Mouse (Mus musculus): ENCODE data around the gene Tex35. TPM values are rescaled to one million over a fixed set of nuclear protein-coding genes. Genes with fewer than 3 reads are reported as not detected.

Gene Tex35
- polyA plus RNA-seq (2015; fragmentation: Nextera tagmentation; extraction: Ambion mirVana), result not detected in 2 replicates

- Histone ChIP-seq H3K36me3 (no peaks in the 10 kb centered on the region), H3K27ac (no peak within 1 kb of the TSS), H3K9ac (no peak within 1 kb of the TSS), H3K4me3 (no peak within 1 kb of the TSS), H3K9me3 (no peaks in the 10 kb centered on the region), H3K4me1 (no peaks in the 10 kb centered on the region), H3K4me2 (no peak within 1 kb of the TSS), H3K27me3 (no peaks in the 10 kb centered on the region)
- 70% methylated on average over 4 of the region's 4 CpGs for WGBS
- ATAC-seq (ENCODE audit: borderline replicate concordance, extremely low read depth, low FRiP score, low TSS enrichment), result no peak
These were observed at the start of gene Tex35 for GRCm38 (mm10) chr1:157108580-157108979. Gene Tex35, minus strand, starts transcription at chr1:157108680.

- H3K4me2 ChIP-seq, result no peak overlapping the region
- no peak overlapping the region for H3K27ac ChIP-seq
- peaks cover 3% of the 10 kb centered on the region; the same call in 1 of the 2 replicates for H3K36me3 ChIP-seq
- no peaks in the 10 kb centered on the region for H3K27me3 ChIP-seq
- no peaks in the 10 kb centered on the region for H3K9me3 ChIP-seq
- no peaks in the 10 kb centered on the region for H3K4me1 ChIP-seq
- no peak overlapping the region for H3K9ac ChIP-seq
- H3K4me3 ChIP-seq, result no peak overlapping the region
- no peak for ATAC-seq (ENCODE audit: borderline replicate concordance, extremely low read depth, low FRiP score, low TSS enrichment)
These were observed 45.3 kb upstream of the Tex35 start for GRCm38 (mm10) chr1:157153781-157154180.

GRCm38 (mm10) chr1:157150107-157150506, 41.6 kb upstream of the Tex35 start:
- H3K36me3 ChIP-seq, result no peaks in the 10 kb centered on the region
- no peak for ATAC-seq (ENCODE audit: borderline replicate concordance, extremely low read depth, low FRiP score, low TSS enrichment)
- H3K4me2 ChIP-seq, result no peak overlapping the region
- no peak overlapping the region for H3K4me3 ChIP-seq
- H3K9me3 ChIP-seq, result no peaks in the 10 kb centered on the region
- no peak overlapping the region for H3K9ac ChIP-seq
- no peaks in the 10 kb centered on the region for H3K27me3 ChIP-seq
- H3K4me1 ChIP-seq, result no peaks in the 10 kb centered on the region
- WGBS, result 56% methylated on average over 1 of the region's 1 CpGs
- no peak overlapping the region for H3K27ac ChIP-seq

GRCm38 (mm10) chr1:157144621-157145020, 36.1 kb upstream of the Tex35 start:
- ATAC-seq (ENCODE audit: borderline replicate concordance, extremely low read depth, low FRiP score, low TSS enrichment), result no peak
- Histone ChIP-seq H3K36me3 (no peaks in the 10 kb centered on the region), H3K9ac (no peak overlapping the region), H3K4me2 (no peak overlapping the region), H3K9me3 (no peaks in the 10 kb centered on the region), H3K4me3 (no peak overlapping the region), H3K27ac (no peak overlapping the region), H3K4me1 (no peaks in the 10 kb centered on the region), H3K27me3 (no peaks in the 10 kb centered on the region)
- 90% methylated on average over 3 of the region's 3 CpGs for WGBS

- no peaks in the 10 kb centered on the region for H3K27me3 ChIP-seq
- H3K4me2 ChIP-seq, result no peak overlapping the region
- no peak for ATAC-seq (ENCODE audit: borderline replicate concordance, extremely low read depth, low FRiP score, low TSS enrichment)
These were observed 34.9 kb upstream of the Tex35 start for GRCm38 (mm10) chr1:157143326-157143932.

GRCm38 (mm10) chr1:157141014-157141413, 32.5 kb upstream of the Tex35 start:
- no peak overlapping the region for H3K27ac ChIP-seq
- peaks cover 6% of the 10 kb centered on the region; the same call in 1 of the 2 replicates for H3K4me1 ChIP-seq
- 71% methylated on average over 3 of the region's 3 CpGs for WGBS
- no peak overlapping the region for H3K4me2 ChIP-seq
- no peaks in the 10 kb centered on the region for H3K36me3 ChIP-seq
- no peaks in the 10 kb centered on the region for H3K9me3 ChIP-seq
- no peaks in the 10 kb centered on the region for H3K27me3 ChIP-seq
- H3K9ac ChIP-seq, result no peak overlapping the region
- H3K4me3 ChIP-seq, result no peak overlapping the region
- ATAC-seq (ENCODE audit: borderline replicate concordance, extremely low read depth, low FRiP score, low TSS enrichment), result no peak

More at GRCm38 (mm10) chr1:157143326-157143932, 34.9 kb upstream of the Tex35 start:
- no peak overlapping the region for H3K9ac ChIP-seq
- no peaks in the 10 kb centered on the region for H3K4me1 ChIP-seq
- H3K27ac ChIP-seq, result no peak overlapping the region
- H3K36me3 ChIP-seq, result no peaks in the 10 kb centered on the region
- no peaks in the 10 kb centered on the region for H3K9me3 ChIP-seq
- no peak overlapping the region for H3K4me3 ChIP-seq
- 22% methylated on average over 7 of the region's 7 CpGs for WGBS

GRCm38 (mm10) chr1:157137854-157138241, 29.4 kb upstream of the Tex35 start:
- ATAC-seq (ENCODE audit: borderline replicate concordance, extremely low read depth, low FRiP score, low TSS enrichment), result peak; percentile 50; the same call in 1 of the 2 replicates
- Histone ChIP-seq H3K27me3 (no peaks in the 10 kb centered on the region), H3K4me1 (peaks cover 6% of the 10 kb centered on the region; the same call in 1 of the 2 replicates), H3K9ac (no peak overlapping the region), H3K27ac (no peak overlapping the region), H3K9me3 (no peaks in the 10 kb centered on the region), H3K36me3 (no peaks in the 10 kb centered on the region), H3K4me3 (no peak overlapping the region), H3K4me2 (no peak overlapping the region)
- 58% methylated on average over 1 of the region's 1 CpGs for WGBS

- Histone ChIP-seq H3K4me2 (no peak overlapping the region), H3K27me3 (no peaks in the 10 kb centered on the region), H3K4me3 (no peak overlapping the region), H3K9ac (no peak overlapping the region), H3K9me3 (no peaks in the 10 kb centered on the region), H3K36me3 (no peaks in the 10 kb centered on the region), H3K27ac (0 out of 2 replicates have a peak overlapping the region, but pooled peaks have one; percentile 29), H3K4me1 (peaks cover 6% of the 10 kb centered on the region; the same call in 1 of the 2 replicates)
- WGBS, result 52% methylated on average over 9 of the region's 9 CpGs
- ATAC-seq (ENCODE audit: borderline replicate concordance, extremely low read depth, low FRiP score, low TSS enrichment), result peak; percentile 92
These were observed 28.8 kb upstream of the Tex35 start for GRCm38 (mm10) chr1:157137132-157137853.

- Histone ChIP-seq H3K4me1 (peaks cover 5% of the 10 kb centered on the region; the same call in 1 of the 2 replicates), H3K36me3 (no peaks in the 10 kb centered on the region), H3K4me2 (no peak overlapping the region), H3K9ac (no peak overlapping the region), H3K4me3 (no peak overlapping the region), H3K27ac (no peak overlapping the region), H3K9me3 (no peaks in the 10 kb centered on the region), H3K27me3 (no peaks in the 10 kb centered on the region)
- 91% methylated on average over 2 of the region's 2 CpGs for WGBS
- ATAC-seq (ENCODE audit: borderline replicate concordance, extremely low read depth, low FRiP score, low TSS enrichment), result peak; percentile 46; the same call in 1 of the 2 replicates
These were observed 19.7 kb upstream of the Tex35 start for GRCm38 (mm10) chr1:157128219-157128618.

GRCm38 (mm10) chr1:157123836-157124235, 15.4 kb upstream of the Tex35 start:
- 54% methylated on average over 3 of the region's 3 CpGs for WGBS
- no peak overlapping the region for H3K27ac ChIP-seq
- H3K27me3 ChIP-seq, result no peaks in the 10 kb centered on the region
- H3K36me3 ChIP-seq, result no peaks in the 10 kb centered on the region
- H3K9me3 ChIP-seq, result no peaks in the 10 kb centered on the region
- H3K4me2 ChIP-seq, result no peak overlapping the region
- no peak overlapping the region for H3K9ac ChIP-seq
- H3K4me3 ChIP-seq, result no peak overlapping the region
- peaks cover 5% of the 10 kb centered on the region; the same call in 1 of the 2 replicates for H3K4me1 ChIP-seq
- ATAC-seq (ENCODE audit: borderline replicate concordance, extremely low read depth, low FRiP score, low TSS enrichment), result no peak

GRCm38 (mm10) chr1:157119168-157119567, 10.7 kb upstream of the Tex35 start:
- no peak overlapping the region for H3K4me2 ChIP-seq
- 67% methylated on average over 6 of the region's 6 CpGs for WGBS
- 0 out of 2 replicates have a peak, but pooled peaks have one; percentile 44 for ATAC-seq (ENCODE audit: borderline replicate concordance, extremely low read depth, low FRiP score, low TSS enrichment)

GRCm38 (mm10) chr1:157117440-157117839, 9.0 kb upstream of the Tex35 start:
- H3K4me3 ChIP-seq, result no peak overlapping the region
- H3K36me3 ChIP-seq, result no peaks in the 10 kb centered on the region
- H3K27me3 ChIP-seq, result no peaks in the 10 kb centered on the region
- no peak overlapping the region for H3K9ac ChIP-seq
- 58% methylated on average over 3 of the region's 3 CpGs for WGBS
- no peak overlapping the region for H3K27ac ChIP-seq
- H3K9me3 ChIP-seq, result no peaks in the 10 kb centered on the region
- peak; percentile 59 for ATAC-seq (ENCODE audit: borderline replicate concordance, extremely low read depth, low FRiP score, low TSS enrichment)
- no peaks in the 10 kb centered on the region for H3K4me1 ChIP-seq
- no peak overlapping the region for H3K4me2 ChIP-seq

More at GRCm38 (mm10) chr1:157119168-157119567, 10.7 kb upstream of the Tex35 start:
- Histone ChIP-seq H3K9me3 (no peaks in the 10 kb centered on the region), H3K36me3 (no peaks in the 10 kb centered on the region), H3K27ac (no peak overlapping the region), H3K27me3 (no peaks in the 10 kb centered on the region), H3K4me1 (no peaks in the 10 kb centered on the region; the same call in 1 of the 2 replicates), H3K9ac (no peak overlapping the region), H3K4me3 (no peak overlapping the region)

Measured in lung, embryonic 15.5 days (tissue).